Mouse (Mus musculus) bone marrow, adult 2 months (tissue): ENCODE data around the gene Nfia. TPM values are rescaled to one million over a fixed set of nuclear protein-coding genes. Genes with fewer than 3 reads are reported as not detected.

Experiments used
- H3K27ac ChIP-seq: fragments of 200-500 bp; 2 replicates; pipeline ENCODE4 v1.5.1; 2012; ENCODE audit warnings: low read depth, mild to moderate bottlenecking, control low read depth, inconsistent platforms, low read length; ENCODE audit not compliant: control insufficient read depth, poor library complexity, insufficient read depth
- H3K4me1 ChIP-seq: fragments of 200-500 bp; 2 replicates; pipeline ENCODE4 v1.6.1; 2011; ENCODE audit warnings: low read length; ENCODE audit not compliant: control insufficient read depth, insufficient read depth
- H3K4me3 ChIP-seq: fragments of 200-500 bp; replicated peaks from 2 replicates; pipeline ENCODE3; 2011; ENCODE audit warnings: mild to moderate bottlenecking, low read depth, low read length, control low read depth; ENCODE audit not compliant: control insufficient read depth
- CTCF ChIP-seq: fragments of 200-500 bp; IDR thresholded peaks from 2 replicates; pipeline ENCODE4 v1.5.1; 2011; ENCODE audit warnings: low read length, control low read depth; ENCODE audit not compliant: control insufficient read depth, insufficient read depth
- POLR2A ChIP-seq: fragments of 200-500 bp; IDR thresholded peaks from 2 replicates; pipeline ENCODE4 v1.6.1; 2011; ENCODE audit warnings: low read depth, mild to moderate bottlenecking, control low read depth, low read length, borderline replicate concordance; ENCODE audit not compliant: control insufficient read depth
- WGBS: fragments of 180-500 bp; shearing (Covaris S2); methylation state at CpG from one replicate; pipeline ENCODE4 v1.1.7; 2018; 5-methylcytosine and 5-hydroxymethylcytosine counted together
- polyA plus RNA-seq: library from polyadenylated mRNA; stranded (reverse); fragments of >200 nt; gene quantifications from 2 replicates; pipeline ENCODE4 v1.2.4, GENCODE M21; 2011; ENCODE audit warnings: low replicate concordance; ENCODE audit not compliant: missing spikeins, insufficient read depth, insufficient read length

Gene Nfia
- polyA plus RNA-seq, 1 experiment, result 5.8 TPM

- no peak overlapping the region for H3K4me3 ChIP-seq
- peak overlapping the region; percentile 5; the same call in 1 of the 2 replicates for H3K27ac ChIP-seq
- WGBS, result 25% methylated on average over 4 of the region's 4 CpGs
- H3K4me1 ChIP-seq, result peaks cover 1% of the 10 kb centered on the region; the same call in 1 of the 2 replicates
- no peak for TF ChIP-seq POLR2A
- TF ChIP-seq CTCF, result no peak
Measured at GRCm38 (mm10) chr4:98091368-98091827, 318.9 kb downstream of the Nfia start.

GRCm38 (mm10) chr4:98091901-98092472 is 319.5 kb downstream of the Nfia start:
- no peak overlapping the region for H3K27ac ChIP-seq
- WGBS, result 50% methylated on average over 5 of the region's 5 CpGs

GRCm38 (mm10) chr4:98094112-98094805 is 321.7 kb downstream of the Nfia start:
- TF ChIP-seq CTCF (no peak), POLR2A (no peak)
- Histone ChIP-seq H3K4me3 (no peak overlapping the region), H3K4me1 (peaks cover 3% of the 10 kb centered on the region; the same call in 1 of the 2 replicates), H3K27ac (no peak overlapping the region)
- 52% methylated on average over 19 of the region's 19 CpGs for WGBS

More at GRCm38 (mm10) chr4:98091901-98092472, 319.5 kb downstream of the Nfia start:
- Histone ChIP-seq H3K4me3 (no peak overlapping the region), H3K4me1 (peaks cover 1% of the 10 kb centered on the region; the same call in 1 of the 2 replicates)
- no peak for TF ChIP-seq CTCF

DNA sequence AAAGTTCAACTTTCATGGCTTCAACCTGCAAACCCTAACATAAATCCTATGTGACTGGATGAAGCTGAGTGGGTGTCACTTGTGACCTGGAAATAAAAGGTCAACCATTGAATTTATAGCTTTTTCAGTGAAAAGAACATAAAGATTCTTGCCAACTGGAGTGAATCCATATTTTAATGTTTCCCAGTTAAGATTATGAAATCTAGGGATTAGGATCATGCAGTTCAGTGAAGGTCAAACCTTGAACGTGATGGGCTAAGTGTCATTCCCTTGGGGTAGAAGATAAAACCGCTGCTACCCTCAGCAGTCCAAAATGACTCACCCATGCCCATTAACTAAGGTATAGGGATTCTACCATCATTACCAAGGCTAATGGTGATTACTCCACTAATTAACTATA is 322.5 kb downstream of the Nfia start:
- TF ChIP-seq POLR2A, result no peak
- TF ChIP-seq CTCF, result no peak
- WGBS, result 83% methylated on average over 2 of the region's 2 CpGs
- Histone ChIP-seq H3K4me3 (no peak overlapping the region), H3K4me1 (peaks cover 3% of the 10 kb centered on the region; the same call in 1 of the 2 replicates), H3K27ac (no peak overlapping the region)

DNA sequence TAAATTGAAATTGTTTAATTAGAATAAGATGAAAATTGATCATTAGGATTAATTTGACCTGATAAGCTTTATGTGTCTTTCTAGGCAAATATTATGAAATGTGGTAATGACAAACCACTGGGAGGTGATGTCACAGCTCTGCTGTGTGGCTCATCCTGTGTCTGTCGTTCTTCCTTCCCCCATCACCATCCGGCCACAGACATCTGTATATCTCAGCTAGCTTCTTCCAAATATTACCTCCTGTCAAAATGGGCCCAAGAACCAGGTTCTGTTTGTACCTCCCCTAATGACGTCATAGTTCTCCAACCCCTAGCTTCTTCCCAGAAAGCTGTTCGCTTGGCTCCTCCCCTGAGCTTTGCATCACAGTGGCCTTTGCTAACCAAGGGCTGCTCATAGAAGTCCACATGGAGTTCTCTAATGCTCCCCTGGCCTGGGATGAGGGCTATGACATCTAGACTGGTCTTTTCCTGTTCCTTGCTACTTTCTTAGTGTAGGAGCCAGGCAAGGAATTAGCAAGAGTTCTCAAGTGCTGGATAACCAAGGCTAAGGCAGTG is 324.6 kb downstream of the Nfia start:
- 39% methylated on average over 4 of the region's 4 CpGs for WGBS
- TF ChIP-seq CTCF (no peak), POLR2A (no peak)
- H3K4me3 ChIP-seq, result no peak overlapping the region
- no peak overlapping the region for H3K27ac ChIP-seq
- H3K4me1 ChIP-seq, result peaks cover 3% of the 10 kb centered on the region; the same call in 1 of the 2 replicates

- Histone ChIP-seq H3K27ac (no peak overlapping the region), H3K4me1 (peaks cover 3% of the 10 kb centered on the region; the same call in 1 of the 2 replicates), H3K4me3 (no peak overlapping the region)
- no peak for TF ChIP-seq CTCF
- no peak for TF ChIP-seq POLR2A
- WGBS, result 18% methylated on average over 1 of the region's 1 CpGs
Measured at GRCm38 (mm10) chr4:98098663-98099062, 326.1 kb downstream of the Nfia start.

DNA sequence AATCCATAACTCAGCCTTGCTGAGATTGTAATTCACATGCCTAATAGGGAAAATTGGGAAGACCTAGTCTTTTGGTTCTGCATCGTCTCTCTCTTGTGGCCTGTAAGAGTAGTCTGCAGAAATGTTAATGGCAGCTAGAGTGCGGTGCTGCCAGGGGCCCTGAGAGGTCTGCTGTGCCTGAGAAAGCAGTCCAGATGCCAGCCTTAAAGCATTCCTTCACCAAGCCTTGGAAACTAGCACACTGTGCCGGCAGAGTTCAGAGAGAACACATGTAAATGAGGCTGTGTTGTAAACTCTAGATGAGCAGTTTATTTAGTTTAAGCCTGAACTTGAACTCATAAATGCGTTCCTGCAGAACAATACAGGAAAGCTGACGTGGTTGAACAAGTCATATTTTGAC is 326.9 kb downstream of the Nfia start:
- no peak for TF ChIP-seq CTCF
- TF ChIP-seq POLR2A, result no peak
- 92% methylated on average over 5 of the region's 5 CpGs for WGBS
- Histone ChIP-seq H3K27ac (no peak overlapping the region), H3K4me3 (no peak overlapping the region), H3K4me1 (peaks cover 3% of the 10 kb centered on the region; the same call in 1 of the 2 replicates)

GRCm38 (mm10) chr4:98101153-98102096 is 328.9 kb downstream of the Nfia start:
- WGBS, result 41% methylated on average over 10 of the region's 10 CpGs
- Histone ChIP-seq H3K4me3 (no peak overlapping the region), H3K27ac (no peak overlapping the region), H3K4me1 (peaks cover 5% of the 10 kb centered on the region; the same call in 1 of the 2 replicates)
- no peak for TF ChIP-seq CTCF
- no peak for TF ChIP-seq POLR2A
